Mouse (Mus musculus) kidney, postnatal 4 days (tissue): ENCODE results near the gene Hoxa11.

Source experiments
- DNase-seq, 2 experiments: peaks; one replicate each; pipeline ENCODE4 v3.0.0; 2021; ENCODE audit warnings: mixed read lengths in 2 of 2

Gene Hoxa11

GRCm38 (mm10) chr6:52245757-52246142 lies at the start of gene Hoxa11:
Hoxa11 (minus strand) TSS chr6:52245810.
- peak; percentile 62 to 80 for DNase-seq

GRCm38 (mm10) chr6:52294616-52295015 lies 49.0 kb upstream of the Hoxa11 start:
- DNase-seq: no peak

DNA sequence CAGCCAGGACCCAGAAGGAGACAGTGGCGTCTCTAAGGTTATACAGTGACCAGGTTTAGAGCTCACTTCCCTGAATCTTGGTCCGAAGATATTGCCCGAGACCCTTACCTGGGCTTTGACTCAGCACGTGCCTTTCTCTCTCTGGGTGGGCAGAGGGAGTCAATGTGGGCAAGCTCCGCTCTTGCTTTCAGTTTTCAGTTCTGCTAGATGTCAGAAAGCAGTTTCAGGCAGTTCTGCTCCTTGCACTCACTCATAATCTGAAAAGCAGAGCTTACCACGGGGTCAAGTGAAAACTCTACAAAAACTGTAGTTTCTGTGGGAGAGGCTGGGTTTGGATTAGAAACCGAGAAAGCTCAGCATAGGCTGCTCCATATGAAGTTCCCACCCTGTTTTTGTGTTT lies 46.7 kb upstream of the Hoxa11 start:
- no peak for DNase-seq

DNA sequence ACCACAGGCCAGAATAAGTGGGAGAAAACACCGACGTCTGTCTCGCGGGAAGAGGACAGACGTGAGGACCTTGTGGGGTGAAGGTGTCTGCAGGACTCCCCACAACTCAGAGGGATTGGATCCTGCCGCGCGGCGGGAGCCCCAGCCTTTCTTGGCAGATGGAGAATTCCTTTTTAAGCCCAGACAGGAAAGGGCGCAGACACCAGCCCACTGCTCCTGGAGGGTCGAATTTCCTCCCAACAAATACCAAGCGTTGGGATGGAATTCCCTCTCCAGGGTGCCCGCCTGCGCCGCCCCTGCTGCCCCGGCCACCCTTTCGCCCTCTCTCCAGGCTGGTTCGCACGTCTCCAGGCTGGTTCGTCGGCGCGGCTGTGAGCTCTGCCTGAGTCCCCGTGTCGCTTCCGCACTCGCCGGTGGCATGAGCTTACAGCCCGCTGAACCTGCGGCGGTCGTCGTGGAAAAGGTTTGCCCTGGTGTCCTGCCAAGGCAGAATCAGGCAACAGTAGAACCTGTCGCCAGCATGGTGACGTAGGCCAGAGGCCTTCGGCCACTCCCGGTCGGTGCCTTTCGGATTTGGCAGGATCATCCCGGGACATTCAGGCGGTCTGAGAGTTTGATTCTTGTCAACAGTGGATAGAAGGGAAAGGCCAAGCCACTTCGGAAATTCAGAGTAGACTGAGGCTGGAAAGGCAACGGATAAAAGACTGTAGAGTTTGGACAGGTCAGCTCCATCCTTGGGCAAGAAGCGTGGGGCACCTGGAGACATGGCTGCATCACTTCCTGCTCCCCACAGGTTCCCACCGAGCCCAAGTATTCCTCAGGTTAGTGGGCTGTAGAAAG lies 45.6 kb upstream of the Hoxa11 start:
- peak; percentile 50 to 63 for DNase-seq

DNA sequence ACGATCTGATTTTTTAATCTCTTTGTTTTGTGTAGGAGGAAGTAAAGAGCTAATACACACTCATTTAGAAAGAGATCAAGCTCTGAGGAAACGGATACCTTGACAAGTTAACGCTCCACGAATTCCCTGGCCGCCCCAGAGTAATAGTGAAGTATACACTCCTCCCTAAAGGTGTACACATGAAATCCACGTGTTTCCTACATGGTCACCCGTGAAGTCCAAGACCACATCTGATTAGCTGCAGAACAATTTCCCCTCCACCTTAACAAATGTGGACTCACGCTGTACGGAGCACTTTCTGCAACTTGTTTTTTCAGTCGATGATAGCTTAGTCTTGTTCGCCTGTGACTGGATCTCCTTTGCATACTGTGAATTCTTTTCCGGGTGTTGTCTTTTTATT lies 44.6 kb upstream of the Hoxa11 start:
- no peak for DNase-seq

GRCm38 (mm10) chr6:52283896-52284295 lies 38.3 kb upstream of the Hoxa11 start:
- no peak for DNase-seq

DNA sequence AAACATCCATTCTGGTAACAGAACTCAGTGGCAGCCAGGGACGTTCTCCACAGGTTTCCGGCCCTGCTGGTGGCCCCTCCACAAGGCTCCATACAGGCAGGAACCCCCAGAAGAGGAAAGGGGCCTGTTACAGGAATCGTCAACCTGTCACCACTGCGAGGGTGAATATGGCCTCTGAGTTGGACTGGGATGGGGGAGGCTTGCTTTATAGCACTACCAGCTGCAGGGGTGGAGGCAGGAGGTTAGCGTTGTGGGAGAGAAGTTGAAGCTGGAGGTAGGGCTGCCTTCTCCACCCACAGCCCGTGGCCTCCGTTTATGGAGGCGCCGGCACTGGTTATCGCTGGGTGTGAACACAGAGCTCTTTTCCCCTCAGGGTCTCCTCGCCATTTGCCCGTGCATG lies 35.5 kb upstream of the Hoxa11 start:
- peak in 1 of 2 experiments; percentile 9 for DNase-seq

- DNase-seq: no peak
Measured at GRCm38 (mm10) chr6:52276920-52277319, 31.3 kb upstream of the Hoxa11 start.

DNA sequence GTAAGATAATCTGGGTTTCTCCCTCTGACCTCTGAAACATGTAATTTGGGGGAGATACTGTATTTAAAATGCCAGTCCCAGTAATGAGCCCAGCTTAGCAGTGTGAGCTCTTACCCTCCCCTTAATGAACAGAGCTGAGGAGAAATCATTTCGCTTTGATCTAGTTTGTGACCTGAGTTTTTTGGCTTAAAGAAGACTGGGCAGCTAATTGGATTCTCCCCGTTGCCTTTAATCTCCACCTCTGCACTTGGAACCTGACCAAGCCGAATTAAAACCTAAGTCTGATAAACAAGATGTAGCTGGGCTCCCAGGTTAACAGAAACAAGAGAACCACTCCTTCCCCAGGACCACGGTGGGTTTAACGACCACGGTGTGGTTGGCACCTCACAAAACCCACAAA lies 30.8 kb upstream of the Hoxa11 start:
- DNase-seq: no peak

DNA sequence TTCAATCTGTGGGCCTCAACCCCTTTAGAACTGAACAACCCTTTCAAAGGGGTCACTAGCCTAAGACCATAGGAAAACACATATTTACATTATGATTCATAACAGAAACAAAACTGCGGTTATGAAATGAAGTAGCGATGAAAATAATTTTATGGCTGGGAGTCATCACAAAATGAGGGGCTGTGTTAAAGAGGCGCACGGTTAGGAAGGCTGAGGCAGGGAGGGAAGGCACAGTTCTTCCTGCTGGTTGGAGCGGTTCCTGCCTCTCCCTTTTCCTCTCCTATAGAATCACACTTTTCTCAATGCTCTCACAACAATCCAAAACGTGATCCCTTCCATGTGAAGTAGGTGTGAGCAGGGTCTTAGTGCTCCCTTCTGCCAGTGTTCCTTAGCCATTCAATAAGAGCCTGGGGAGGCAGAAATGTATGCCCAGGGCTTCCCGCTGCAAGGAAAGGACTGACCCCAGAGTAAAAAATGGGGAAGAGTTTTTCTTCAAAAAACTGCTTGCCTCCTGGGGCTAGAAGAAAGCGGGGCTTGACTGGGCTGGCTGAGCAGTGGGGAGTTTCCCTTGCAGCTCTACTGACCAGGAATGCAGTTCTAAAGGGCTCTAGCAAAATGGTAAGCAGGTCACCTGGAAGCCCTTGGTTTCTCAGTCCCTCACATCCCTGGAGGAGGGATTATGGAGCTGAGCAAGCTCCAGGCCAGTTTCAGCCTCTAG lies 30.1 kb upstream of the Hoxa11 start:
- DNase-seq: no peak

DNA sequence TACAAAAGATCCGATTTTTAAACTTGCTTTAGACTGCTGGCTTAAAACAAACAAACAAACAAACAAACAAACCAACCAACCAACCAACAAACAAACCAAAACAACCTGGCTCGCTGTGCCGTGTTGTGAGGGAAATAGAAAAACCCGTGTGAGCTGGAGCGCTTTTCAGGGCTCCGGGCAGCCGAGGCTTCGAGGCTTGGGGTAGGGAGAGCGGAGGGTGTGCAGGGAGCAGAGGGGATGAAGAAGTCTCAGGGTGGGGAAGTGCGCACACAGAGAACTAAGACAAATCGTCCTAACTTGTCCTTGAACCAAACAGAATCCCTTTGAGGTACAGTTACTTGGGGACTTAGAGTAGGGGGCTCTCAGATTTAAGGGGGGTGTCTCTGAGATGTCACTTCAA lies 29.0 kb upstream of the Hoxa11 start:
- DNase-seq: no peak

DNA sequence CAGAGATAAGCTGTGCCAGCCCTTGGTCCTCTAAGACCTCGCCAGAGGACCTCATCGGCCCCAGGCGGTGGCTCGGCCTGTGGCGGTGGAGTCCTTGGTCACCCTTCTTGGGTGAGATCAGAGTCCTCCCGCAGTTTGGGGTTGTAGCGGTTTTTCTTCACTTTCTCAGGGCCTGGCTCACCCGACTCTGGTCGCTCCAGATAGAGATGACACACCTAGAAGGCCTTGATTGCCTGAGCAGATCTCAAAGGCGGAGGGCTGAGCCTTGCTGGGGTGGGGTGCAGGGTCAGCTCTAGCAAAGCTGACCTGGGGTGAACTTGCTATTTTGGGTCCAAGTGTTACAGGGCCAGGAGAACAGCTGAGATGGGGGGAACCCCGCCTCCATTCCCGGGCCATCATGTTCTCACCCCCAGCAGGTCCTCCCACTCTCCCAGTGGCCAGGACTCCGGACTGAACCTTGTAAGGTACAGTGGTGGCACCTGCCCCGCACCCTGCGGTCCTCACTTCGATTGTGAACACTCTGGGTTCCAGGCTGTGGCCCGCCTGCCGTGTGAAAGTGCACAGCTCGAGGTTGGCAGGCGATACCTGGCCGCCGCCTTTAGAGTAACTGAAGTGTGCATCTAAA lies 28.2 kb upstream of the Hoxa11 start:
- no peak for DNase-seq

GRCm38 (mm10) chr6:52272766-52273655 lies 27.4 kb upstream of the Hoxa11 start:
- DNase-seq: no peak

- DNase-seq: peak; percentile 75 to 80
Measured at GRCm38 (mm10) chr6:52270494-52271480, 25.2 kb upstream of the Hoxa11 start.

GRCm38 (mm10) chr6:52268756-52269155 lies 23.1 kb upstream of the Hoxa11 start:
- DNase-seq: no peak

- DNase-seq: no peak
Measured at GRCm38 (mm10) chr6:52268341-52268740, 22.7 kb upstream of the Hoxa11 start.

- DNase-seq: no peak
Measured at GRCm38 (mm10) chr6:52267691-52268090, 22.1 kb upstream of the Hoxa11 start.

DNA sequence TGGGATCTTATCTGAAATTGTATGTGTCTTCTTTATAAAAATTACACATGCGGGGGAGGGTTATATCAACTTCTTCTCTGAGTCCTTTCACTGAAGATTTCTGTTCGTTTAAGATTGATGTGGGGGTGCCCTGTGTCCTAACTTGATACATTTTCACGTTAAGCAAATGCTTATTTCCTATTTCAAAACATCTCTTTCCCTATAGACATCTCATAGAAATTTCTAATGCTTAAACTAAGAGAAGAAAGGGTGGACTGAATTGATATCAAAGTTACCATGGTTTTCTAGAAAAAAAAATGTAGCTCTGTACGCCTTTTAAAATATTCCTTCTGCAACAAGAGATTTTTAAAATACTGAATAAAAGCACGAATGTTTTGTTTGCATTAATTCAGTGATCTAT lies 21.6 kb upstream of the Hoxa11 start:
- DNase-seq: no peak

- DNase-seq: no peak
Measured at GRCm38 (mm10) chr6:52266666-52266985, 21.0 kb upstream of the Hoxa11 start.

GRCm38 (mm10) chr6:52265913-52266665 lies 20.5 kb upstream of the Hoxa11 start:
- DNase-seq: peak in 1 of 2 experiments; percentile 41
